Mouse (Mus musculus) neural tube, embryonic 14.5 days (tissue): ENCODE measurements around the gene Chrm3. TPM values are rescaled to one million over a fixed set of nuclear protein-coding genes. Genes with fewer than 3 reads are reported as not detected.
A peak's percentile ranks its signal among the peaks of the same experiment; 100 is the strongest.

Experiments used
- ATAC-seq: fragments of 200-750 bp; cut with Nextera tagmentation; 2 replicates; pipeline ENCODE4 v1.8.0; 2017; ENCODE audit warnings: low read depth, mild to moderate bottlenecking, moderate TSS enrichment, moderate library complexity
- H3K27ac ChIP-seq: fragments of 300-500 bp; sonication (generic); 2 replicates; pipeline ENCODE4 v1.5.1; 2014; ENCODE audit warnings: low read depth, mild to moderate bottlenecking, control low read depth, low read length, moderate library complexity, mixed read lengths
- H3K27me3 ChIP-seq: fragments of 300-500 bp; sonication (generic); 2 replicates; pipeline ENCODE4 v1.6.1; 2014; ENCODE audit warnings: low read length; ENCODE audit not compliant: control insufficient read depth, insufficient read depth
- H3K36me3 ChIP-seq: fragments of 300-500 bp; sonication (generic); 2 replicates; pipeline ENCODE4 v1.6.1; 2014; ENCODE audit warnings: low read length, mixed read lengths; ENCODE audit not compliant: control insufficient read depth, insufficient read depth
- H3K4me1 ChIP-seq: fragments of 300-500 bp; sonication (generic); 2 replicates; pipeline ENCODE4 v1.6.1; 2014; ENCODE audit warnings: low read length; ENCODE audit not compliant: control insufficient read depth, insufficient read depth
- H3K4me2 ChIP-seq: fragments of 300-500 bp; sonication (generic); 2 replicates; pipeline ENCODE4 v1.6.1; 2014; ENCODE audit warnings: mild to moderate bottlenecking, low read depth, low read length, control low read depth
- H3K4me3 ChIP-seq: fragments of 300-500 bp; sonication (generic); 2 replicates; pipeline ENCODE4 v1.5.1; 2014; ENCODE audit warnings: low read depth, low read length, control low read depth, mixed read lengths
- H3K9ac ChIP-seq: fragments of 300-500 bp; sonication (generic); replicated peaks from 2 replicates; pipeline ENCODE4 v1.6.1; 2014; ENCODE audit warnings: low read depth, mild to moderate bottlenecking, control low read depth, low read length, mixed read lengths
- H3K9me3 ChIP-seq: fragments of 300-500 bp; sonication (generic); 2 replicates; pipeline ENCODE4 v1.6.1; 2016; ENCODE audit warnings: low read length; ENCODE audit not compliant: control insufficient read depth
- WGBS: fragments of 180-500 bp; shearing (Covaris S2); extraction: QIAGEN DNeasy Blood & Tissue Kit; methylation state at CpG from one replicate; pipeline ENCODE4 v1.1.7; 2014; 5-methylcytosine and 5-hydroxymethylcytosine counted together
- polyA plus RNA-seq: library from polyadenylated mRNA; unstranded; fragments of >200 nt; fragmentation: Nextera tagmentation; extraction: Ambion mirVana; gene quantifications from 2 replicates; pipeline ENCODE4 v1.2.1, GENCODE M21; 2014

Gene Chrm3
- polyA plus RNA-seq, 1 experiment from 2014 or later = 5.2 TPM

- no peak for ATAC-seq
- H3K27ac ChIP-seq = no peak overlapping the region
- 89% methylated on average over 2 of the region's 2 CpGs for WGBS
Observed at GRCm38 (mm10) chr13:9997664-9998328, 362.9 kb downstream of the Chrm3 start.

GRCm38 (mm10) chr13:9995852-9996251, 364.8 kb downstream of the Chrm3 start:
- 93% methylated on average over 1 of the region's 1 CpGs for WGBS
- Histone ChIP-seq H3K9me3 (no peaks in the 10 kb centered on the region), H3K4me2 (no peak overlapping the region), H3K27ac (no peak overlapping the region), H3K36me3 (no peaks in the 10 kb centered on the region), H3K4me3 (no peak overlapping the region), H3K27me3 (no peaks in the 10 kb centered on the region), H3K4me1 (no peaks in the 10 kb centered on the region), H3K9ac (no peak overlapping the region)
- ATAC-seq = no peak

More at GRCm38 (mm10) chr13:9997664-9998328, 362.9 kb downstream of the Chrm3 start:
- H3K4me1 ChIP-seq = no peaks in the 10 kb centered on the region
- no peak overlapping the region for H3K4me2 ChIP-seq
- no peak overlapping the region for H3K9ac ChIP-seq
- H3K4me3 ChIP-seq = no peak overlapping the region
- no peaks in the 10 kb centered on the region for H3K36me3 ChIP-seq
- H3K27me3 ChIP-seq = no peaks in the 10 kb centered on the region
- H3K9me3 ChIP-seq = no peaks in the 10 kb centered on the region

GRCm38 (mm10) chr13:9993571-9993970, 367.1 kb downstream of the Chrm3 start:
- Histone ChIP-seq H3K4me3 (no peak overlapping the region), H3K9ac (no peak overlapping the region), H3K36me3 (no peaks in the 10 kb centered on the region), H3K4me1 (no peaks in the 10 kb centered on the region), H3K27me3 (no peaks in the 10 kb centered on the region), H3K27ac (no peak overlapping the region), H3K4me2 (no peak overlapping the region), H3K9me3 (no peaks in the 10 kb centered on the region)
- ATAC-seq = no peak
- 91% methylated on average over 3 of the region's 3 CpGs for WGBS

GRCm38 (mm10) chr13:9992640-9993039, 368.0 kb downstream of the Chrm3 start:
- no peak for ATAC-seq
- 71% methylated on average over 2 of the region's 2 CpGs for WGBS
- H3K36me3 ChIP-seq = no peaks in the 10 kb centered on the region

GRCm38 (mm10) chr13:9985648-9986047, 375.0 kb downstream of the Chrm3 start:
- Histone ChIP-seq H3K4me1 (no peaks in the 10 kb centered on the region), H3K36me3 (no peaks in the 10 kb centered on the region), H3K9me3 (no peaks in the 10 kb centered on the region), H3K4me3 (no peak overlapping the region), H3K9ac (no peak overlapping the region), H3K4me2 (no peak overlapping the region), H3K27me3 (no peaks in the 10 kb centered on the region), H3K27ac (no peak overlapping the region)
- WGBS = 51% methylated on average over 6 of the region's 6 CpGs
- no peak for ATAC-seq

More at GRCm38 (mm10) chr13:9992640-9993039, 368.0 kb downstream of the Chrm3 start:
- Histone ChIP-seq H3K4me3 (no peak overlapping the region), H3K9ac (no peak overlapping the region), H3K27me3 (no peaks in the 10 kb centered on the region), H3K9me3 (no peaks in the 10 kb centered on the region), H3K4me2 (no peak overlapping the region), H3K4me1 (no peaks in the 10 kb centered on the region), H3K27ac (no peak overlapping the region)

- Histone ChIP-seq H3K9ac (no peak overlapping the region), H3K4me1 (no peaks in the 10 kb centered on the region), H3K27ac (no peak overlapping the region), H3K36me3 (no peaks in the 10 kb centered on the region), H3K9me3 (no peaks in the 10 kb centered on the region), H3K27me3 (no peaks in the 10 kb centered on the region), H3K4me3 (no peak overlapping the region), H3K4me2 (no peak overlapping the region)
- 89% methylated on average over 2 of the region's 2 CpGs for WGBS
- ATAC-seq = no peak
Observed at GRCm38 (mm10) chr13:9983293-9983692, 377.4 kb downstream of the Chrm3 start.

GRCm38 (mm10) chr13:9977699-9978098, 382.9 kb downstream of the Chrm3 start:
- 68% methylated on average over 1 of the region's 1 CpGs for WGBS
- ATAC-seq = peak; percentile 76
- Histone ChIP-seq H3K9me3 (no peaks in the 10 kb centered on the region), H3K4me2 (no peak overlapping the region), H3K4me3 (no peak overlapping the region), H3K4me1 (no peaks in the 10 kb centered on the region), H3K27me3 (no peaks in the 10 kb centered on the region), H3K36me3 (no peaks in the 10 kb centered on the region), H3K9ac (no peak overlapping the region), H3K27ac (no peak overlapping the region)

GRCm38 (mm10) chr13:9973742-9974321, 386.8 kb downstream of the Chrm3 start:
- H3K27me3 ChIP-seq = no peaks in the 10 kb centered on the region
- 49% methylated on average over 2 of the region's 2 CpGs for WGBS
- no peaks in the 10 kb centered on the region for H3K9me3 ChIP-seq
- no peak for ATAC-seq
- no peaks in the 10 kb centered on the region for H3K36me3 ChIP-seq
- H3K4me2 ChIP-seq = no peak overlapping the region
- no peak overlapping the region for H3K9ac ChIP-seq
- no peaks in the 10 kb centered on the region for H3K4me1 ChIP-seq
- no peak overlapping the region for H3K27ac ChIP-seq
- no peak overlapping the region for H3K4me3 ChIP-seq

GRCm38 (mm10) chr13:9971845-9972244, 388.8 kb downstream of the Chrm3 start:
- Histone ChIP-seq H3K27me3 (no peaks in the 10 kb centered on the region), H3K9ac (no peak overlapping the region), H3K4me2 (no peak overlapping the region), H3K36me3 (no peaks in the 10 kb centered on the region), H3K27ac (no peak overlapping the region), H3K4me1 (no peaks in the 10 kb centered on the region), H3K4me3 (no peak overlapping the region), H3K9me3 (no peaks in the 10 kb centered on the region)
- 74% methylated on average over 4 of the region's 4 CpGs for WGBS
- ATAC-seq = no peak
